Mouse (Mus musculus) liver, embryonic 11.5 days (tissue): Measurements from ENCODE around the gene Vtn. TPM values are rescaled to one million over a fixed set of nuclear protein-coding genes. Genes with fewer than 3 reads are reported as not detected.
A peak's percentile ranks its signal among the peaks of the same experiment; 100 is the strongest.
"Not testable (repeated sequence)": the region's sequence is repeated elsewhere in the genome, so short reads cannot be mapped to it uniquely, and the experiment has no call there.

Source experiments
- ATAC-seq: fragments of 200-750 bp; cut with Nextera tagmentation; replicated peaks from 2 replicates; pipeline ENCODE4 v1.8.0; 2017; ENCODE audit warnings: moderate number of reproducible peaks, mild to moderate bottlenecking, moderate TSS enrichment, moderate library complexity; ENCODE audit not compliant: low FRiP score
- DNase-seq: peaks from one replicate; pipeline ENCODE4 v3.0.0-alpha.2; 2017; ENCODE audit warnings: low spot score
- H3K27ac ChIP-seq: fragments of 300-500 bp; sonication (generic); 2 replicates; pipeline ENCODE4 v1.5.1; 2014; ENCODE audit warnings: mild to moderate bottlenecking, low read depth, low read length, control low read depth
- H3K27me3 ChIP-seq: fragments of 300-500 bp; sonication (generic); replicated peaks from 2 replicates; pipeline ENCODE4 v1.6.1; 2014; ENCODE audit warnings: low read length, mixed read lengths; ENCODE audit not compliant: control insufficient read depth, insufficient read depth
- H3K36me3 ChIP-seq: fragments of 300-500 bp; sonication (generic); 2 replicates; pipeline ENCODE4 v1.6.1; 2014; ENCODE audit warnings: mild to moderate bottlenecking, low read length, moderate library complexity, mixed read lengths; ENCODE audit not compliant: control insufficient read depth, insufficient read depth
- H3K4me1 ChIP-seq: fragments of 300-500 bp; sonication (generic); replicated peaks from 2 replicates; pipeline ENCODE4 v1.6.1; 2014; ENCODE audit warnings: low read length, mixed read lengths; ENCODE audit not compliant: control insufficient read depth, insufficient read depth
- H3K4me2 ChIP-seq: fragments of 300-500 bp; sonication (generic); 2 replicates; pipeline ENCODE4 v1.6.1; 2014; ENCODE audit warnings: mild to moderate bottlenecking, control low read depth, moderate library complexity
- H3K4me3 ChIP-seq: fragments of 300-500 bp; sonication (generic); 2 replicates; pipeline ENCODE4 v1.5.1; 2014; ENCODE audit warnings: low read depth, low read length, control low read depth
- H3K9ac ChIP-seq: fragments of 300-500 bp; sonication (generic); 2 replicates; pipeline ENCODE4 v1.6.1; 2014; ENCODE audit warnings: low read depth, low read length, control low read depth
- H3K9me3 ChIP-seq: fragments of 300-500 bp; sonication (generic); 2 replicates; pipeline ENCODE4 v1.6.1; 2016; ENCODE audit warnings: low read length, inconsistent platforms, mixed read lengths; ENCODE audit not compliant: control insufficient read depth
- WGBS: fragments of 180-500 bp; shearing (Covaris S2); extraction: QIAGEN DNeasy Blood & Tissue Kit; methylation state at CpG from one replicate; pipeline ENCODE4 v1.1.7; 2014; 5-methylcytosine and 5-hydroxymethylcytosine counted together
- polyA plus RNA-seq: library from polyadenylated mRNA; unstranded; fragments of >200 nt; fragmentation: Nextera tagmentation; extraction: Ambion mirVana; gene quantifications from 2 replicates; pipeline ENCODE4 v1.2.1, GENCODE M21; 2014

The Vtn gene
- polyA plus RNA-seq, 1 experiment from 2014 or later = 220 TPM

- ATAC-seq (no peak), DNase-seq (no peak)
- no peak overlapping the region for H3K4me2 ChIP-seq
- peaks cover 47% of the 10 kb centered on the region for H3K36me3 ChIP-seq
- no peak overlapping the region for H3K4me3 ChIP-seq
- 94% methylated on average over 3 of the region's 3 CpGs for WGBS
- no peak overlapping the region for H3K27ac ChIP-seq
- no peaks in the 10 kb centered on the region for H3K4me1 ChIP-seq
- H3K9me3 ChIP-seq = no peaks in the 10 kb centered on the region
- no peaks in the 10 kb centered on the region for H3K27me3 ChIP-seq
- no peak overlapping the region for H3K9ac ChIP-seq
Observed at GRCm38 (mm10) chr11:78521880-78522279, 23.0 kb downstream of the Vtn start.

DNA sequence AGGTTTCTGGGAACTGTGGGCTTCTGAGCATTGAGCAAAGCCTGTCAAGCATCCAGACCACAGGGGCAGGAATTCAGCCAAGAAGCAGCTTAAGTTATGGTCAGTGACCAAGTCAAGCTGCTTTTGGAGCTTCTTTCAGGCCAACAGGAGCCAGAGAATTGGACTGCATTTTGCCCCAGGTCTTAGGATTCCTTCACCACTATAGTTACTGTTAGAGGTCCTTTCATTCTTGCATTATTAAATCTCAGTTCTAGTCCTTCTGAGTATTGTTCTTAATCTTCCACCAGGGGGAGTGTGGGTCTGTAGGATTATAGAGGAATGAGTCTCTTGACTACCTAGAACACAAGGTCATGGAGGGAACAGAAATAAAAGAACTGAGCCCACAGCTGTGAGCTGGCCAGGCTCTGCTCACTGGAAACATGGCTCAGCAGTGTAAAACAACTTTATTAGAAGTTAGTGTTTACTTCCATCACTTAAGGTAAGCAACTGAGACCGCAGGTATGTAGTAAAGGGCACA lies 23.6 kb downstream of the Vtn start:
- no peak overlapping the region for H3K4me3 ChIP-seq
- no peak for ATAC-seq
- no peak overlapping the region for H3K4me2 ChIP-seq
- H3K27ac ChIP-seq = no peak overlapping the region
- no peak for DNase-seq
- H3K9ac ChIP-seq = no peak overlapping the region
- 79% methylated on average over 1 of the region's 1 CpGs for WGBS
- H3K27me3 ChIP-seq = no peaks in the 10 kb centered on the region
- H3K36me3 ChIP-seq = peaks cover 46% of the 10 kb centered on the region
- H3K4me1 ChIP-seq = no peaks in the 10 kb centered on the region
- no peaks in the 10 kb centered on the region for H3K9me3 ChIP-seq

GRCm38 (mm10) chr11:78523241-78523955 lies 24.5 kb downstream of the Vtn start:
- H3K9me3 ChIP-seq = no peaks in the 10 kb centered on the region
- H3K4me3 ChIP-seq = no peak overlapping the region
- ATAC-seq = no peak
- no peak for DNase-seq
- WGBS = 91% methylated on average over 9 of the region's 9 CpGs
- no peaks in the 10 kb centered on the region for H3K27me3 ChIP-seq
- H3K27ac ChIP-seq = no peak overlapping the region
- H3K4me1 ChIP-seq = no peaks in the 10 kb centered on the region
- H3K9ac ChIP-seq = no peak overlapping the region
- H3K36me3 ChIP-seq = peaks cover 42% of the 10 kb centered on the region
- no peak overlapping the region for H3K4me2 ChIP-seq

DNA sequence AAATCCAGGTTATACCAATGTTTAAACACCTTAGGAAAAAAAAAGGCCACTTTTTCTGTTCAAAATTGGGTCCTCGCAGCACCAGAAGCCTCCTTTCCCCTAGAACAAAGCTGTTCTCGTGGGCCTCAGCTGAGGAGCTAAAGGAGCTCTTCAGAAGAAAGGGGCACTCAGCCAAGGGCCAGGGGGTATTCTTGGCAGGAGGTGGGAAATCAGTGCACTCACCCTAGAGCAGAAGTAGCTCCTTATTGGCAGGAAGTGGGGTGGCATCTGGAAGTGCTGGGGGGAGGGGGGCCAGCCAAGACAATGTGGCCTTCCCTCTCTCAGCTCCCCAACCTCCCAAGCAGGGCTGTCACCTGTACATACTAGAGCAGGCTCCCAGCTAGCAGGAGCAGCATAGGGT lies 25.9 kb downstream of the Vtn start:
- ATAC-seq (no peak), DNase-seq (no peak)
- WGBS = 91% methylated on average over 2 of the region's 2 CpGs
- H3K27ac ChIP-seq = no peak overlapping the region
- H3K9me3 ChIP-seq = no peaks in the 10 kb centered on the region
- H3K4me3 ChIP-seq = no peak overlapping the region
- H3K9ac ChIP-seq = no peak overlapping the region
- H3K4me1 ChIP-seq = no peaks in the 10 kb centered on the region
- H3K4me2 ChIP-seq = no peak overlapping the region
- no peaks in the 10 kb centered on the region for H3K27me3 ChIP-seq
- peaks cover 47% of the 10 kb centered on the region for H3K36me3 ChIP-seq

GRCm38 (mm10) chr11:78528714-78529113 lies 29.8 kb downstream of the Vtn start:
- Histone ChIP-seq H3K4me1 (no peaks in the 10 kb centered on the region), H3K27me3 (no peaks in the 10 kb centered on the region), H3K4me3 (no peak overlapping the region), H3K4me2 (no peak overlapping the region), H3K36me3 (peaks cover 25% of the 10 kb centered on the region), H3K27ac (no peak overlapping the region), H3K9ac (no peak overlapping the region), H3K9me3 (no peaks in the 10 kb centered on the region)
- 86% methylated on average over 9 of the region's 9 CpGs for WGBS
- ATAC-seq (no peak), DNase-seq (no peak)

GRCm38 (mm10) chr11:78530001-78530400 lies 31.1 kb downstream of the Vtn start:
- Histone ChIP-seq H3K4me3 (no peak overlapping the region), H3K4me1 (peaks cover 5% of the 10 kb centered on the region; the same call in 1 of the 2 replicates), H3K9me3 (no peaks in the 10 kb centered on the region), H3K9ac (no peak overlapping the region), H3K36me3 (peaks cover 19% of the 10 kb centered on the region), H3K27me3 (no peaks in the 10 kb centered on the region), H3K27ac (no peak overlapping the region; the same call in 1 of the 2 replicates), H3K4me2 (no peak overlapping the region)
- DNase-seq = no peak
- no peak for ATAC-seq
- WGBS = 89% methylated on average over 12 of the region's 12 CpGs

DNA sequence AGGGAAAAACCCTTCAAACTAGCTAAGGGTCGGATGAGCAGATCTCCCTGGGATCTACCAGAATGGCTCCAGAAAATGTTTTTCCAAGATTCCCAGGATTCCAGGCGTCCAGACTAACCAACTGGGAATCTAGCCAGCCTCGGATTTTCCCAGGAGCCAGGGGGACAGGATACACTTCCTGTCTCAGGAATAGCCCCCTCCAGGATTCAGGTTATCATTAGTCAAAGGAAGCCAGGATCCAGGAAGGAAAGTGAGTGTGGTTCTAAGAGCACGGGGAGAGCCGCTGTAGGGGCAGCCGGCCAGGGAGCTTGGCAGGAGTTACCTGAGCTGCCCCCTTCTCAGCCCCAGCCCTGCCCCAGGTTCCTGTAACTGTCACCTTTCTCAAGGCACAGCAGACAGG lies 32.2 kb downstream of the Vtn start:
- WGBS = 69% methylated on average over 6 of the region's 6 CpGs

GRCm38 (mm10) chr11:78531515-78531914 lies 32.6 kb downstream of the Vtn start:
- not testable (repeated sequence) for ATAC-seq, H3K27ac ChIP-seq, DNase-seq, H3K4me1 ChIP-seq, H3K4me3 ChIP-seq, H3K27me3 ChIP-seq, H3K9me3 ChIP-seq, H3K4me2 ChIP-seq, H3K9ac ChIP-seq
- 84% methylated on average over 10 of the region's 10 CpGs for WGBS
- peaks cover 16% of the 10 kb centered on the region for H3K36me3 ChIP-seq

More for the DNA sequence above, 32.2 kb downstream of the Vtn start:
- DNase-seq = no peak
- Histone ChIP-seq H3K27ac (no peak overlapping the region; the same call in 1 of the 2 replicates), H3K9me3 (no peaks in the 10 kb centered on the region), H3K9ac (no peak overlapping the region), H3K4me1 (peaks cover 10% of the 10 kb centered on the region; the same call in 1 of the 2 replicates), H3K36me3 (peaks cover 16% of the 10 kb centered on the region), H3K4me3 (no peak overlapping the region), H3K4me2 (no peak overlapping the region), H3K27me3 (no peaks in the 10 kb centered on the region)
- no peak for ATAC-seq

- Histone ChIP-seq H3K4me2 (peak overlapping the region; percentile 94), H3K27ac (no peak overlapping the region), H3K9ac (no peak overlapping the region), H3K4me1 (peaks cover 19% of the 10 kb centered on the region; the same call in 1 of the 2 replicates), H3K36me3 (peaks cover 9% of the 10 kb centered on the region), H3K4me3 (peak overlapping the region; percentile 83; the same call in 1 of the 2 replicates), H3K9me3 (no peaks in the 10 kb centered on the region), H3K27me3 (no peaks in the 10 kb centered on the region)
- 83% methylated on average over 4 of the region's 4 CpGs for WGBS
- ATAC-seq (no peak), DNase-seq (no peak)
Observed at GRCm38 (mm10) chr11:78534516-78534915, 35.6 kb downstream of the Vtn start.
